Mouse (Mus musculus) intestine, embryonic 15.5 days (tissue): ENCODE measurements around the gene Metrnl. TPM values are rescaled to one million over a fixed set of nuclear protein-coding genes. Genes with fewer than 3 reads are reported as not detected.
A peak's percentile ranks its signal among the peaks of the same experiment; 100 is the strongest.

Source experiments
- ATAC-seq: fragments of 200-750 bp; cut with Nextera tagmentation; 2 replicates; pipeline ENCODE4 v1.8.0; 2017; ENCODE audit warnings: moderate TSS enrichment, moderate library complexity
- H3K27ac ChIP-seq: fragments of 300-500 bp; sonication (generic); 2 replicates; pipeline ENCODE4 v1.5.1; 2015; ENCODE audit warnings: mild to moderate bottlenecking, inconsistent platforms
- H3K27me3 ChIP-seq: fragments of 300-500 bp; sonication (generic); replicated peaks from 2 replicates; pipeline ENCODE4 v1.6.1; 2015; ENCODE audit warnings: inconsistent platforms
- H3K36me3 ChIP-seq: fragments of 300-500 bp; sonication (generic); 2 replicates; pipeline ENCODE4 v1.6.1; 2015; ENCODE audit warnings: inconsistent platforms
- H3K4me1 ChIP-seq: fragments of 300-500 bp; sonication (generic); replicated peaks from 2 replicates; pipeline ENCODE4 v1.6.1; 2015; ENCODE audit warnings: inconsistent platforms
- H3K4me2 ChIP-seq: fragments of 300-500 bp; sonication (generic); replicated peaks from 2 replicates; pipeline ENCODE4 v1.6.1; 2015; ENCODE audit warnings: mild to moderate bottlenecking, inconsistent platforms
- H3K4me3 ChIP-seq: fragments of 300-500 bp; sonication (generic); replicated peaks from 2 replicates; pipeline ENCODE4 v1.5.1; 2015; ENCODE audit warnings: inconsistent platforms
- H3K9ac ChIP-seq: fragments of 300-500 bp; sonication (generic); 2 replicates; pipeline ENCODE4 v1.6.1; 2015; ENCODE audit warnings: inconsistent platforms
- H3K9me3 ChIP-seq: fragments of 300-500 bp; sonication (generic); 2 replicates; pipeline ENCODE4 v1.6.1; 2016; ENCODE audit warnings: inconsistent platforms
- WGBS: fragments of 180-500 bp; shearing (Covaris S2); methylation state at CpG from one replicate; pipeline ENCODE4 v1.1.7; 2015; 5-methylcytosine and 5-hydroxymethylcytosine counted together
- polyA plus RNA-seq: library from polyadenylated mRNA; unstranded; fragments of >200 nt; fragmentation: Nextera tagmentation; extraction: Ambion mirVana; gene quantifications from 2 replicates; pipeline ENCODE4 v1.2.1, GENCODE M21; 2015

The Metrnl gene
- polyA plus RNA-seq, 1 experiment from 2014 or later, result 34.2 TPM

GRCm38 (mm10) chr11:121688024-121688423 is 13.3 kb upstream of the Metrnl start:
- no peaks in the 10 kb centered on the region for H3K27me3 ChIP-seq
- H3K36me3 ChIP-seq, result no peaks in the 10 kb centered on the region
- no peaks in the 10 kb centered on the region for H3K9me3 ChIP-seq
- no peak overlapping the region for H3K4me3 ChIP-seq
- H3K27ac ChIP-seq, result no peak overlapping the region
- H3K9ac ChIP-seq, result no peak overlapping the region
- H3K4me1 ChIP-seq, result no peaks in the 10 kb centered on the region
- 92% methylated on average over 2 of the region's 2 CpGs for WGBS
- ATAC-seq, result no peak
- H3K4me2 ChIP-seq, result no peak overlapping the region

- Histone ChIP-seq H3K4me2 (no peak overlapping the region), H3K4me1 (no peaks in the 10 kb centered on the region), H3K27me3 (no peaks in the 10 kb centered on the region), H3K9me3 (no peaks in the 10 kb centered on the region), H3K4me3 (no peak overlapping the region), H3K36me3 (no peaks in the 10 kb centered on the region), H3K9ac (no peak overlapping the region), H3K27ac (no peak overlapping the region)
- WGBS, result 89% methylated on average over 5 of the region's 5 CpGs
- no peak for ATAC-seq
Measured at GRCm38 (mm10) chr11:121695304-121696064, 5.9 kb upstream of the Metrnl start.

GRCm38 (mm10) chr11:121697271-121697670 is 4.1 kb upstream of the Metrnl start:
- no peaks in the 10 kb centered on the region for H3K27me3 ChIP-seq
- H3K4me2 ChIP-seq, result no peak overlapping the region
- H3K9ac ChIP-seq, result no peak overlapping the region
- no peaks in the 10 kb centered on the region; the same call in 1 of the 2 replicates for H3K4me1 ChIP-seq
- no peak overlapping the region for H3K27ac ChIP-seq
- no peaks in the 10 kb centered on the region for H3K36me3 ChIP-seq
- H3K4me3 ChIP-seq, result no peak overlapping the region
- no peaks in the 10 kb centered on the region for H3K9me3 ChIP-seq
- 84% methylated on average over 4 of the region's 4 CpGs for WGBS
- ATAC-seq, result no peak

GRCm38 (mm10) chr11:121698381-121698955 is 2.9 kb upstream of the Metrnl start:
- no peak overlapping the region for H3K27ac ChIP-seq
- H3K27me3 ChIP-seq, result no peaks in the 10 kb centered on the region
- no peak for ATAC-seq
- no peak overlapping the region for H3K4me2 ChIP-seq
- WGBS, result 76% methylated on average over 5 of the region's 5 CpGs
- H3K4me3 ChIP-seq, result no peak overlapping the region
- H3K4me1 ChIP-seq, result peaks cover 2% of the 10 kb centered on the region
- H3K9ac ChIP-seq, result no peak overlapping the region
- H3K36me3 ChIP-seq, result no peaks in the 10 kb centered on the region
- H3K9me3 ChIP-seq, result no peaks in the 10 kb centered on the region

GRCm38 (mm10) chr11:121702111-121702894 is 959 bp downstream of the Metrnl start:
- Histone ChIP-seq H3K36me3 (no peaks in the 10 kb centered on the region), H3K27me3 (peaks cover 3% of the 10 kb centered on the region; the same call in 1 of the 2 replicates), H3K4me3 (peak overlapping the region; percentile 86), H3K9ac (peak overlapping the region; percentile 81), H3K4me1 (peaks cover 14% of the 10 kb centered on the region), H3K27ac (peak overlapping the region; percentile 84), H3K4me2 (peak overlapping the region; percentile 97), H3K9me3 (no peaks in the 10 kb centered on the region)
- peak; percentile 94 for ATAC-seq
- under 1% methylated on average over 68 of the region's 69 CpGs for WGBS

GRCm38 (mm10) chr11:121702895-121703618 is 1.7 kb downstream of the Metrnl start:
- no peaks in the 10 kb centered on the region for H3K36me3 ChIP-seq
- H3K4me1 ChIP-seq, result peaks cover 14% of the 10 kb centered on the region
- H3K4me2 ChIP-seq, result peak overlapping the region; percentile 97
- WGBS, result under 1% methylated on average over 40 of the region's 40 CpGs
- H3K27ac ChIP-seq, result peak overlapping the region; percentile 84
- H3K9ac ChIP-seq, result peak overlapping the region; percentile 81
- H3K9me3 ChIP-seq, result no peaks in the 10 kb centered on the region
- H3K27me3 ChIP-seq, result peaks cover 3% of the 10 kb centered on the region; the same call in 1 of the 2 replicates
- peak; percentile 20 for ATAC-seq
- peak overlapping the region; percentile 86 for H3K4me3 ChIP-seq

- 18% methylated on average over 16 of the region's 16 CpGs for WGBS
- peak overlapping the region; percentile 86 for H3K4me3 ChIP-seq
- H3K4me1 ChIP-seq, result peaks cover 14% of the 10 kb centered on the region
- H3K27me3 ChIP-seq, result peaks cover 3% of the 10 kb centered on the region; the same call in 1 of the 2 replicates
- peak overlapping the region; percentile 97 for H3K4me2 ChIP-seq
- H3K9me3 ChIP-seq, result no peaks in the 10 kb centered on the region
- no peaks in the 10 kb centered on the region for H3K36me3 ChIP-seq
- H3K27ac ChIP-seq, result peak overlapping the region; percentile 84
- peak overlapping the region; percentile 81 for H3K9ac ChIP-seq
- ATAC-seq, result no peak
Measured at GRCm38 (mm10) chr11:121703619-121704215, 2.4 kb downstream of the Metrnl start.

- WGBS, result 22% methylated on average over 7 of the region's 7 CpGs
Measured at GRCm38 (mm10) chr11:121706521-121707005, 5.2 kb downstream of the Metrnl start.

GRCm38 (mm10) chr11:121709278-121709677 is 7.9 kb downstream of the Metrnl start:
- ATAC-seq, result no peak
- no peak overlapping the region for H3K4me2 ChIP-seq
- no peak overlapping the region for H3K9ac ChIP-seq
- no peaks in the 10 kb centered on the region for H3K9me3 ChIP-seq
- no peaks in the 10 kb centered on the region for H3K36me3 ChIP-seq
- no peaks in the 10 kb centered on the region for H3K27me3 ChIP-seq
- peaks cover 24% of the 10 kb centered on the region for H3K4me1 ChIP-seq
- 65% methylated on average over 4 of the region's 4 CpGs for WGBS
- H3K27ac ChIP-seq, result no peak overlapping the region
- no peak overlapping the region for H3K4me3 ChIP-seq

More at GRCm38 (mm10) chr11:121706521-121707005, 5.2 kb downstream of the Metrnl start:
- Histone ChIP-seq H3K9me3 (no peaks in the 10 kb centered on the region), H3K36me3 (no peaks in the 10 kb centered on the region), H3K4me1 (peaks cover 16% of the 10 kb centered on the region), H3K4me3 (no peak overlapping the region), H3K27ac (no peak overlapping the region), H3K27me3 (peaks cover 3% of the 10 kb centered on the region; the same call in 1 of the 2 replicates), H3K4me2 (no peak overlapping the region), H3K9ac (no peak overlapping the region)
- no peak for ATAC-seq

- H3K9me3 ChIP-seq, result no peaks in the 10 kb centered on the region
- H3K4me2 ChIP-seq, result no peak overlapping the region
- ATAC-seq, result no peak
- no peaks in the 10 kb centered on the region for H3K27me3 ChIP-seq
- no peaks in the 10 kb centered on the region for H3K36me3 ChIP-seq
- H3K27ac ChIP-seq, result no peak overlapping the region
- H3K4me3 ChIP-seq, result no peak overlapping the region
- H3K9ac ChIP-seq, result no peak overlapping the region
- peaks cover 31% of the 10 kb centered on the region for H3K4me1 ChIP-seq
- WGBS, result 94% methylated on average over 5 of the region's 5 CpGs
Measured at GRCm38 (mm10) chr11:121710245-121710644, 8.9 kb downstream of the Metrnl start.

- Histone ChIP-seq H3K4me3 (no peak overlapping the region), H3K4me1 (peaks cover 29% of the 10 kb centered on the region), H3K4me2 (peak overlapping the region; percentile 44), H3K27ac (peak overlapping the region; percentile 87), H3K36me3 (no peaks in the 10 kb centered on the region), H3K9me3 (no peaks in the 10 kb centered on the region), H3K27me3 (no peaks in the 10 kb centered on the region), H3K9ac (no peak overlapping the region)
- WGBS, result 59% methylated on average over 6 of the region's 6 CpGs
- ATAC-seq, result peak; percentile 91
Measured at GRCm38 (mm10) chr11:121712987-121713386, 11.6 kb downstream of the Metrnl start.
